Mouse (Mus musculus): ENCODE data around the gene Fmnl2. TPM values are rescaled to one million over a fixed set of nuclear protein-coding genes. Genes with fewer than 3 reads are reported as not detected.

Gene Fmnl2
- polyA plus RNA-seq, 1 experiment = 0.61 TPM

GRCm38 (mm10) chr2:52862760-52863124 is 5.1 kb downstream of the Fmnl2 start:
- no peak overlapping the region for H3K4me3 ChIP-seq (ENCODE audit: low read depth, low read length)
- TF ChIP-seq POLR2A (IDR thresholded peaks at IDR 0.05; ENCODE audit: low read depth, low read length) = no peak
- TF ChIP-seq CTCF (IDR thresholded peaks at IDR 0.05; ENCODE audit: extremely low read depth, insufficient read length, insufficient replicate concordance, low read depth, low read length) = no peak
- WGBS = 54% methylated on average over 4 of the region's 4 CpGs
- H3K27ac ChIP-seq (ENCODE audit: insufficient read depth, low read depth, low read length) = no peak overlapping the region
- H3K36me3 ChIP-seq (ENCODE audit: control insufficient read depth, insufficient read depth, low read length) = no peaks in the 10 kb centered on the region
- H3K27me3 ChIP-seq (ENCODE audit: control insufficient read depth, insufficient read depth, low read length) = peaks cover 11% of the 10 kb centered on the region
- no peaks in the 10 kb centered on the region; the same call in 1 of the 2 replicates for H3K4me1 ChIP-seq (ENCODE audit: control insufficient read depth, insufficient read depth, insufficient read length, low read length)

- no peaks in the 10 kb centered on the region for H3K27me3 ChIP-seq (ENCODE audit: control insufficient read depth, insufficient read depth, low read length)
- no peak overlapping the region for H3K27ac ChIP-seq (ENCODE audit: insufficient read depth, low read depth, low read length)
- no peak overlapping the region for H3K4me3 ChIP-seq (ENCODE audit: low read depth, low read length)
- WGBS = 91% methylated on average over 7 of the region's 7 CpGs
- H3K4me1 ChIP-seq (ENCODE audit: control insufficient read depth, insufficient read depth, insufficient read length, low read length) = no peaks in the 10 kb centered on the region
- H3K36me3 ChIP-seq (ENCODE audit: control insufficient read depth, insufficient read depth, low read length) = no peaks in the 10 kb centered on the region
- TF ChIP-seq CTCF (IDR thresholded peaks at IDR 0.05; ENCODE audit: extremely low read depth, insufficient read length, insufficient replicate concordance, low read depth, low read length) (no peak), POLR2A (IDR thresholded peaks at IDR 0.05; ENCODE audit: low read depth, low read length) (no peak)
These were observed 7.0 kb downstream of the Fmnl2 start for GRCm38 (mm10) chr2:52864635-52865034.

- Histone ChIP-seq H3K27me3 (ENCODE audit: control insufficient read depth, insufficient read depth, low read length) (no peaks in the 10 kb centered on the region), H3K27ac (ENCODE audit: insufficient read depth, low read depth, low read length) (no peak overlapping the region), H3K4me1 (ENCODE audit: control insufficient read depth, insufficient read depth, insufficient read length, low read length) (no peaks in the 10 kb centered on the region), H3K36me3 (ENCODE audit: control insufficient read depth, insufficient read depth, low read length) (no peaks in the 10 kb centered on the region), H3K4me3 (ENCODE audit: low read depth, low read length) (no peak overlapping the region)
- WGBS = 79% methylated on average over 3 of the region's 3 CpGs
- TF ChIP-seq CTCF (IDR thresholded peaks at IDR 0.05; ENCODE audit: extremely low read depth, insufficient read length, insufficient replicate concordance, low read depth, low read length) (no peak), POLR2A (IDR thresholded peaks at IDR 0.05; ENCODE audit: low read depth, low read length) (no peak)
These were observed 8.5 kb downstream of the Fmnl2 start for GRCm38 (mm10) chr2:52866151-52866550.

- 68% methylated on average over 9 of the region's 9 CpGs for WGBS
- Histone ChIP-seq H3K4me3 (ENCODE audit: low read depth, low read length) (no peak overlapping the region), H3K27ac (ENCODE audit: insufficient read depth, low read depth, low read length) (no peak overlapping the region), H3K36me3 (ENCODE audit: control insufficient read depth, insufficient read depth, low read length) (no peaks in the 10 kb centered on the region), H3K4me1 (ENCODE audit: control insufficient read depth, insufficient read depth, insufficient read length, low read length) (no peaks in the 10 kb centered on the region), H3K27me3 (ENCODE audit: control insufficient read depth, insufficient read depth, low read length) (no peaks in the 10 kb centered on the region)
- TF ChIP-seq CTCF (IDR thresholded peaks at IDR 0.05; ENCODE audit: extremely low read depth, insufficient read length, insufficient replicate concordance, low read depth, low read length) = no peak
- TF ChIP-seq POLR2A (IDR thresholded peaks at IDR 0.05; ENCODE audit: low read depth, low read length) = no peak
These were observed 10.1 kb downstream of the Fmnl2 start for GRCm38 (mm10) chr2:52867781-52868180.

GRCm38 (mm10) chr2:52868181-52868580 is 10.5 kb downstream of the Fmnl2 start:
- Histone ChIP-seq H3K27ac (ENCODE audit: insufficient read depth, low read depth, low read length) (no peak overlapping the region), H3K4me1 (ENCODE audit: control insufficient read depth, insufficient read depth, insufficient read length, low read length) (no peaks in the 10 kb centered on the region), H3K36me3 (ENCODE audit: control insufficient read depth, insufficient read depth, low read length) (no peaks in the 10 kb centered on the region), H3K27me3 (ENCODE audit: control insufficient read depth, insufficient read depth, low read length) (no peaks in the 10 kb centered on the region), H3K4me3 (ENCODE audit: low read depth, low read length) (no peak overlapping the region)
- TF ChIP-seq POLR2A (IDR thresholded peaks at IDR 0.05; ENCODE audit: low read depth, low read length) (no peak), CTCF (IDR thresholded peaks at IDR 0.05; ENCODE audit: extremely low read depth, insufficient read length, insufficient replicate concordance, low read depth, low read length) (no peak)
- 27% methylated on average over 5 of the region's 5 CpGs for WGBS

- TF ChIP-seq POLR2A (IDR thresholded peaks at IDR 0.05; ENCODE audit: low read depth, low read length) = no peak
- no peak for TF ChIP-seq CTCF (IDR thresholded peaks at IDR 0.05; ENCODE audit: extremely low read depth, insufficient read length, insufficient replicate concordance, low read depth, low read length)
- 22% methylated on average over 5 of the region's 5 CpGs for WGBS
- Histone ChIP-seq H3K27me3 (ENCODE audit: control insufficient read depth, insufficient read depth, low read length) (no peaks in the 10 kb centered on the region), H3K4me3 (ENCODE audit: low read depth, low read length) (no peak overlapping the region), H3K4me1 (ENCODE audit: control insufficient read depth, insufficient read depth, insufficient read length, low read length) (no peaks in the 10 kb centered on the region), H3K36me3 (ENCODE audit: control insufficient read depth, insufficient read depth, low read length) (no peaks in the 10 kb centered on the region), H3K27ac (ENCODE audit: insufficient read depth, low read depth, low read length) (no peak overlapping the region)
These were observed 15.0 kb downstream of the Fmnl2 start for GRCm38 (mm10) chr2:52872636-52873035.

GRCm38 (mm10) chr2:52873276-52874063 is 15.8 kb downstream of the Fmnl2 start:
- no peak overlapping the region for H3K27ac ChIP-seq (ENCODE audit: insufficient read depth, low read depth, low read length)
- WGBS = 78% methylated on average over 18 of the region's 18 CpGs

More at GRCm38 (mm10) chr2:52873276-52874063, 15.8 kb downstream of the Fmnl2 start:
- no peaks in the 10 kb centered on the region for H3K36me3 ChIP-seq (ENCODE audit: control insufficient read depth, insufficient read depth, low read length)
- no peak for TF ChIP-seq CTCF (IDR thresholded peaks at IDR 0.05; ENCODE audit: extremely low read depth, insufficient read length, insufficient replicate concordance, low read depth, low read length)
- TF ChIP-seq POLR2A (IDR thresholded peaks at IDR 0.05; ENCODE audit: low read depth, low read length) = no peak
- H3K4me3 ChIP-seq (ENCODE audit: low read depth, low read length) = no peak overlapping the region
- H3K4me1 ChIP-seq (ENCODE audit: control insufficient read depth, insufficient read depth, insufficient read length, low read length) = no peaks in the 10 kb centered on the region
- no peaks in the 10 kb centered on the region for H3K27me3 ChIP-seq (ENCODE audit: control insufficient read depth, insufficient read depth, low read length)
